Mouse (Mus musculus) bone marrow macrophage, adult 2 months (primary cell): ENCODE results near the gene Ndst2. TPM values are rescaled to one million over a fixed set of nuclear protein-coding genes. Genes with fewer than 3 reads are reported as not detected.

Experiments used
- H3K27ac ChIP-seq: 2 replicates; pipeline ENCODE4 v1.5.1; 2012; ENCODE audit warnings: low read depth, low read length; ENCODE audit not compliant: insufficient read depth
- H3K4me1 ChIP-seq: 2 replicates; pipeline ENCODE4 v1.6.1; 2012; ENCODE audit warnings: low read length; ENCODE audit not compliant: control insufficient read depth, insufficient read depth
- H3K4me3 ChIP-seq: 2 replicates; pipeline ENCODE4 v1.5.1; 2012; ENCODE audit warnings: mild to moderate bottlenecking, low read length, moderate library complexity; ENCODE audit not compliant: insufficient read depth
- CTCF ChIP-seq: IDR thresholded peaks from 2 replicates; pipeline ENCODE4 v1.5.1; 2012; ENCODE audit warnings: low read depth, mild to moderate bottlenecking, low read length, moderate library complexity
- POLR2A ChIP-seq: IDR thresholded peaks from 2 replicates; pipeline ENCODE4 v1.6.1; 2012; ENCODE audit warnings: mild to moderate bottlenecking, low read depth, low read length, borderline replicate concordance
- polyA plus RNA-seq: library from polyadenylated mRNA; stranded (reverse); fragments of >200 nt; gene quantifications from 2 replicates; pipeline ENCODE4 v1.2.4, GENCODE M21; 2012; ENCODE audit not compliant: missing spikeins, insufficient read depth, insufficient read length

Gene Ndst2
- polyA plus RNA-seq, 1 experiment = 60.1 TPM

- Histone ChIP-seq H3K4me3 (no peak overlapping the region), H3K4me1 (no peaks in the 10 kb centered on the region), H3K27ac (no peak overlapping the region)
- TF ChIP-seq CTCF (peak; percentile 87), POLR2A (no peak)
These were observed 10.3 kb downstream of the Ndst2 start for GRCm38 (mm10) chr14:20724043-20724442.

- TF ChIP-seq CTCF (no peak), POLR2A (no peak)
- Histone ChIP-seq H3K4me1 (no peaks in the 10 kb centered on the region), H3K27ac (no peak overlapping the region), H3K4me3 (no peak overlapping the region)
These were observed 11.4 kb downstream of the Ndst2 start for GRCm38 (mm10) chr14:20723006-20723405.

- no peak overlapping the region for H3K27ac ChIP-seq
- H3K4me1 ChIP-seq = no peaks in the 10 kb centered on the region
- H3K4me3 ChIP-seq = no peak overlapping the region
- TF ChIP-seq CTCF (no peak), POLR2A (no peak)
These were observed 13.0 kb downstream of the Ndst2 start for GRCm38 (mm10) chr14:20721371-20721770.

GRCm38 (mm10) chr14:20719767-20720166 is 14.6 kb downstream of the Ndst2 start:
- Histone ChIP-seq H3K4me3 (no peak overlapping the region), H3K4me1 (no peaks in the 10 kb centered on the region), H3K27ac (no peak overlapping the region)
- TF ChIP-seq POLR2A = no peak

- Histone ChIP-seq H3K4me3 (no peak overlapping the region), H3K4me1 (no peaks in the 10 kb centered on the region), H3K27ac (no peak overlapping the region)
- no peak for TF ChIP-seq CTCF
- no peak for TF ChIP-seq POLR2A
These were observed 15.9 kb downstream of the Ndst2 start for GRCm38 (mm10) chr14:20718443-20718842.

GRCm38 (mm10) chr14:20713832-20714231 is 20.5 kb downstream of the Ndst2 start:
- no peak for TF ChIP-seq CTCF
- TF ChIP-seq POLR2A = no peak
- Histone ChIP-seq H3K4me3 (no peak overlapping the region), H3K27ac (no peak overlapping the region), H3K4me1 (peaks cover 5% of the 10 kb centered on the region)

GRCm38 (mm10) chr14:20708239-20708638 is 26.1 kb downstream of the Ndst2 start:
- no peak for TF ChIP-seq POLR2A
- no peak for TF ChIP-seq CTCF
- Histone ChIP-seq H3K4me1 (peaks cover 8% of the 10 kb centered on the region), H3K27ac (no peak overlapping the region), H3K4me3 (peak overlapping the region; percentile 74)

- Histone ChIP-seq H3K4me1 (peaks cover 8% of the 10 kb centered on the region), H3K4me3 (peak within 1 kb of the TSS; percentile 74), H3K27ac (peak within 1 kb of the TSS; percentile 67)
- TF ChIP-seq POLR2A (no peak), CTCF (no peak)
These were observed 26.9 kb downstream of the Ndst2 start, which contains the start of gene Zswim8 for GRCm38 (mm10) chr14:20707201-20708190. Gene Zswim8 (plus strand): TSS chr14:20707552.

GRCm38 (mm10) chr14:20703461-20703860 is 30.9 kb downstream of the Ndst2 start:
- H3K4me3 ChIP-seq = peak overlapping the region; percentile 93
- peaks cover 15% of the 10 kb centered on the region for H3K4me1 ChIP-seq
- peak overlapping the region; percentile 76 for H3K27ac ChIP-seq

- peak within 1 kb of the TSS; percentile 76 for H3K27ac ChIP-seq
- peak within 1 kb of the TSS; percentile 93 for H3K4me3 ChIP-seq
- TF ChIP-seq CTCF (no peak), POLR2A (no peak)
- H3K4me1 ChIP-seq = peaks cover 20% of the 10 kb centered on the region
These were observed 31.5 kb downstream of the Ndst2 start, which contains the start of gene Chchd1 for GRCm38 (mm10) chr14:20702741-20703381. Gene Chchd1 (plus strand): TSS chr14:20703006.
